Mouse (Mus musculus): Measurements from ENCODE around the gene Syncrip.

Syncrip gene

GRCm38 (mm10) chr9:88482230-88482828 is at the start of gene Syncrip:
Gene Syncrip (minus strand): TSS chr9:88482574.
- DNase-seq (ENCODE audit: low read depth, low spot score), result peak; percentile 97

GRCm38 (mm10) chr9:88529979-88530580 is 47.7 kb upstream of the Syncrip start:
- DNase-seq (ENCODE audit: low read depth, low spot score), result no peak

DNA sequence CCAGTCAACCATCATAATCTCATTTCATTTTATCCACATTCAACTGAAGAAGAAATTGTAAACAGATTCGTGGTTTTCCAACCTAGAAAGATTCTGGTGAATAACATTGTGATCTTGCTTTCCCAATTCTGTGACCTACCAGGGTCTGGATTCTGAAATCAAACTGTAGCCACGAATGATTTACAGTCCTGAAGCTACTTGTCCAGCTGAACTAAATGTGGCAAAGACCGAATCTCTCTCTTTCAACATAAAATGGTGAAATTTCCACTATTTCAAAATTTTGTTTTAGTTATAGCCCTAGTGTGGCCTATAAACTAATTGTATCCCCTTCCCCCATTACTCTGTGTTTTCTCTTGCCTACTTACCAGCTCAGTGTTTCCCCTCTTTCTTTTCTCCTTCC is 47.2 kb upstream of the Syncrip start:
- DNase-seq (ENCODE audit: low read depth, low spot score), result no peak

GRCm38 (mm10) chr9:88528736-88529135 is 46.4 kb upstream of the Syncrip start:
- no peak for DNase-seq (ENCODE audit: low read depth, low spot score)

DNA sequence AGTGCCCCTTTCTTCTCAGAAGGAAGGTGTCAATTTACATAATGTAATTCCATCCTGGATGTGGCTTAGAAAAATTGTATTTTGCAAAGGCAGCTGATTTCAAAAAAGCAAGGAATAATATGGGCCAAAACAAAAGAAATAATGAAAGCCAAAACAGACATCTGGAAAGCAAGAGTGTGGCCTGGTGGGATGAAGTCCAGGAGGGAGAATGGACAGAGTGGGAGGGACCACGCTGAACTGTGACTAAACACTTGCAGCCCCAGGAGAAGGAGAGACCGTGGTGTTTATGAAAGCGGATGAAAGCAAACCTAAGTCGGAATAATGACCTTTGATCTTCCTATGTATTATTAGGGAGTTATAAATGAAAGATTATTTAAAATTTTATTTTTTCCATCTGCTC is 45.6 kb upstream of the Syncrip start:
- DNase-seq (ENCODE audit: low read depth, low spot score), result no peak

- no peak for DNase-seq (ENCODE audit: low read depth, low spot score)
Measured at GRCm38 (mm10) chr9:88525341-88525740, 43.0 kb upstream of the Syncrip start.

DNA sequence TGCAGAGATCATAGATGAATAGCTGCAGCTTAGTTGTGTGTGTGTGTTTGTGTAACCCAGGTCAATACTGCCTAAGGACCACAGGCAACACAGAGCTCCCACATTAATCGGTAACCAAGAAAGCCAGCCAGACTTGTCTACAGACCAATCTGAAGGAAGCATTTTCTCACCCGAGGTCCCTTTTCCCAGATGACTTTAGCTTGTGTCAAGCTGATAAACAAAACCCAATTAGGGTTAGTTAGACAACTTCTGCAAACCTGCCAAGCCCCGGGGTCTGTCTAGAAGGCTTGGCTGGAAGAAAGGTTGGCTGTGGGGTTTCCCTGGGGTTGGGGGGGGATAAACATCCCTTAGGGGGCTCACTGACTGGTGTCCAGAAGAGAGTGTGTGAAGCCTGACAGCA is 42.4 kb upstream of the Syncrip start:
- no peak for DNase-seq (ENCODE audit: low read depth, low spot score)

DNA sequence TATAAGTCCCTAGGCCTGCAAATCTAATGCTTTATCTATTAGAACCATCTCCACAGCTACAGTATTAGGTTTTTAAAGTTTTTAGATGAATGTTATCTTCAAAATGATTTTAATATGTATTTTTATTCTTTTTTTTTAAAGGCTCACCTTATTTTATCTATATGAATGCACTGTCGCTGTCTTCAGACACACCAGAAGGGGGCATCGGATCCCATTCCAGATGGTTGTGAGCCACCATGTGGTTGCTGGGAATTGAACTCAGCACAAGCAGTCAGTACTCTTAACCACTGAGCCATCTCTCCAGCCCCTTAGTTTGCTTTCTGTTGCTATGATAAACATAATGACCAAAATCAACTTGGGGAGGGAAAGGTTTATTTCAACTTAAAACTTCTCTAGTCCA is 42.0 kb upstream of the Syncrip start:
- no peak for DNase-seq (ENCODE audit: low read depth, low spot score)

DNA sequence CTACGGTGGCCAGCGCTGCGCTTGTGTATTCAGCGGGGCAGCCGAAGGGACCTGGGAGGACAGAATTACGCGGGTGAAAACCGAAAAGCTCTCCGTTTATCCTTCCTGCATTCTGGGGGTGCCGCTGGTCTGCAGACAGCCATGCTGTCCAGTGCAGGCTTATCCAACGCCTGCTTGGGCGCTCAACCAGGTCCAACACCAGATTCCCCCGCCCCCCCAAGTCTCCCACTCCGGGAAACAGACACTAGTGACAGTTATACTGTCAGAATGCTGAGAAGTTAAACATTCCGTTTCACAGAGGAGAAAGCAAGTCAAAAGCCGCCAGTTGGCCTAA is 40.9 kb upstream of the Syncrip start:
- no peak for DNase-seq (ENCODE audit: low read depth, low spot score)

DNA sequence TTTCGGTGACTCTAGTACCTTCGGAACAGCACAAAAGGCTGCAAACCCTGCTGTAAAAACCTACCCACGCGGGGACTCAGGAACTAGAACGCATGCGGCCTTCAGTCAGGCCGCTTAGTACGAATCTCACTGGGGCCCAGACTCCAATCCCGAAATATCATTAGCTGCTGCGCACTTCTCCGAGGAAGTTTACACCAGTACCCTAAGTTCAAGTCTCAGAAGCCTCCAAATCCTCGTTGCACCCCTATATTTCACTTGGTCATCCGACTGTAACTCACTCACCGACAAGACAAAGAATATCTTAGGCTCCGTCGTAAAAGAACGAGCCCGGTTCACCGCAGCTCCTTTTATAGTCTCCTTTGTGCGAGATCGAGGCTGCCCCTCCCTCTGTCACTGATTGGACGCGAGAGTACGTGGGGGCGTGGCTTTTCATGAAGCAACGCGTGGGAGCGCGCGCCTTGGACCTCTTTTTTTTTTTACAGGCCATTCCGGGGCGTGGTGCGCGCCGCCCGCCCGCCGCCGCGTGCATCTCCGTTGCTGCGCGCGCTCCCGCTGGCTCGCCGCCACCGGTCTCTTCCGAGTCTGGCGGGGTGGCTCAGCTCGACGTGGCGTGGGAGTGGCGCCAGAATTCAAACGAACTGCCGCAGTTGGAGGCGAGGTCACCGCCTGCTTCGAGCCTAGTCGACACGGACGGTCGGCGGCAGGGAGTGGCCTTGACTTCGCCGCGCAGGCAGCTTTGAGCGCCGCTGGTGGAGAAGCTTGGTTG is 40.4 kb upstream of the Syncrip start:
- DNase-seq (ENCODE audit: low read depth, low spot score), result peak; percentile 98

DNA sequence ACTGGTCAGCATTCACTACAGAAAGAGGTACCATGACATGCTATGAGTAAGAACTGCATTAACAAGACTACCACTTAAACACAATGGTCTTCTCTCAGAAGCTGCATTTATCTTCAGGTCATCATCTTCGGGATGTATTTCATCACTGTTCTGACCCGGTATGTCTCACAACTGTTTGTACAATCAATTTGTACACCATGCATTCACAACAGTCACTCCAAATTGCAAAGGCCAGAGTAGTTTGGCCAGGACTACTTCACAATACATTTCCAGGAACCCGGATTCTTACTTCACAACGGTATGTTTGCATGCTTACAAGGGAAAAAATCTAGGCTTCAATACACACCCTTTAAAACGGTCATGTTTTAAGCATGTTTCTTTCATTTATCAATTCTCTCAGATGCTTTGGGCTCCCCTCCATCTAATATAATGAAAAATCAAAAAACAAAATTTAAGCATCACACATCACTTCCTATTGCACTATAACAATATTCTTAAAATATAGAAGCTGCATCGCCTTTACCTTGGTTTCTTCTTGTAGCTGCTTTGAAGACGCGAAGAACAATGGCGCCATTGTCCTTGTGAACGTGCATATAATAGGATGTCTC is 39.7 kb upstream of the Syncrip start:
- DNase-seq (ENCODE audit: low read depth, low spot score), result peak; percentile 52

- DNase-seq (ENCODE audit: low read depth, low spot score), result peak; percentile 57
Measured at GRCm38 (mm10) chr9:88520849-88521483, 38.6 kb upstream of the Syncrip start.

GRCm38 (mm10) chr9:88520122-88520848 is 37.9 kb upstream of the Syncrip start:
- DNase-seq (ENCODE audit: low read depth, low spot score), result peak; percentile 88

- DNase-seq (ENCODE audit: low read depth, low spot score), result peak; percentile 56
Measured at GRCm38 (mm10) chr9:88519390-88520121, 37.2 kb upstream of the Syncrip start.

DNA sequence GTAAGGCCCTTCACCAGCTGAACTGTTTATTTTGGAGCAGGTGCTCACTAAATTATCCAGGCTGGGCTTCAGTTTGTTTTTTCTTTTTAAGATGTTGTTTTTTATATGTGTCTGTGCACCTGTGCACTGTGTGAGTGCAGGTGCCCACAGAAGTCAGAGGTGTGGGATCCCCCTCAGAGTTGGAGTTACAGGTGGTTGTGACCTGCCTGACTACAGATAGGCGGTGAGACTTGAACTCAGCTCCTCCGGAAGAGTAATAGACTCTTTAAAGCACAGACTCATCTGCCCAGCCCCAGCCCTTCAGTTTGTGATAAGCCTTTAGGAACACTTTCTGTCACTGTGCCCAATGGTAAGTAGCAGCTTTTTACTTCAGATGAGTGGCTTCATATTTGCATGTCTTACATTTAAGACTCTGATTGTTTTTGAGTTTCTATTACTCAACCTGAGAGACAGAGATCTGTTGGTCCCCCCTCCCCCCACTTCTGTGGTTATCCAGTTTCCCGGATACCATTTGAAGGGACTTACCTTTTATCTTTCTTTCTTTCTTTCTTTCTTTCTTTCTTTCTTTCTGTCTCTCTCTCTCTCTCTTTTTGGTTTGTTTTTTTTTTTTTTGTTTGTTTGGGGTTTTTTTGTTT is 34.1 kb upstream of the Syncrip start:
- DNase-seq (ENCODE audit: low read depth, low spot score), result peak; percentile 92

DNA sequence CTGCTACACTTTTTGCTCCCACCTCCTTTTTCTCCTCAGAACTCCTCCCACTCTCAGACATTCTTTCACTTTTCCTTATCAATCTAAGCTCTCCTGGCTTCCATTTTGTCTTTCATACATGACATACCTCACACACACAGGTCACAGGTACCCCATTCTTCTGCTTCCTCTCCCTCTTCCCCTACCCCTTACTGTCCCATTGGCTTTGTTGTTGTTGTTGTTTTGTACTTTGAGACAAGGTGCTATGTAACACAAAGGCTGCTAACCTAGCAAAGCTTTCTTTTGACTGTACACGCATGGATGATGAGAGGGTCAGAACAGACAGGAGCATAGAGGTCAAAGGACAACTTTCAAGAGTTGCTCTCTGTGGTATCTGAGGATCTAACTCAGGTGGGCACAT is 33.2 kb upstream of the Syncrip start:
- DNase-seq (ENCODE audit: low read depth, low spot score), result peak; percentile 57

DNA sequence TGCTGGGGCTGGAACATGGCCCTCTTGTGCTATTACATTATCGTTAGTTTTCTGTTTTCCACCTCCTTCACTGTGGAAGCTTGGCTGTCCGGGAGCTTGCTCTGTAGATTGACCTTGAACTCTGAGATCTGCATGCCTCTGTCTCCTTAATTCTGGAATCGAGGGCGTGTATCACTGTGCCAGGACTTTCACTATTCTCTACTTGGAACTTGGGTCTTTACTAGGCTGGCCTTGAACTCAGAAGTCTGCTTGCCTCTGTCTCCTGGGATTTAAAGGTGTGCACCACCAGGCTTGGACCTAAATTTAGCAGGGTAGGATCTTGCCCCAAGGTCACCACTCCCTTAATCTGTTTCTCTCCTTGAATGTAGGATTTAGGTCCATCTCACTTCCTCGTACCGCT is 19.5 kb upstream of the Syncrip start:
- DNase-seq (ENCODE audit: low read depth, low spot score), result no peak

DNA sequence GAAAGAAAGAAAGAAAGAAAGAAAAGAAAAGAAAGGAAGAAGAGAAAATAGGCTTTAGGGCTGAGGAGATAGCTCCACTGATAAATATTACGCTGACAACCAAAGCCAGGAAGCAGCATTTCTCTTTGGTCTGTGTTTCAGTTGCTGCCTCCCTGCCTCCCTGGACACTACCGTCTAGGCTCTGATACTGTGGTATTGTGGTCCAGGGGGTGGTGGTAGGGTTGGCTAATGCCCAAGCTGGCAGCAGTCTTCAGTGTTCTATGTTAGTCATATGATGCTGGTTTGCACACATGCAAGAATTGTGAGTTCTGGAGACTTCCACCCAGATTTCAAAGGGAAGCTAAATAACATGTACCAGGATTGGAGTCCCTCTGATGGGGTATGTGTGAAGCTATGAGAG is 17.7 kb upstream of the Syncrip start:
- no peak for DNase-seq (ENCODE audit: low read depth, low spot score)

- DNase-seq (ENCODE audit: low read depth, low spot score), result no peak
Measured at GRCm38 (mm10) chr9:88492522-88492921, 10.1 kb upstream of the Syncrip start.

- DNase-seq (ENCODE audit: low read depth, low spot score), result no peak
Measured at GRCm38 (mm10) chr9:88484531-88484930, 2.2 kb upstream of the Syncrip start.
